Mouse (Mus musculus) effector memory CD4-positive, alpha-beta T cell, adult 7 months (primary cell): ENCODE data around the gene Ndufaf2. TPM values are rescaled to one million over a fixed set of nuclear protein-coding genes. Genes with fewer than 3 reads are reported as not detected.

ENCODE experiments used
- polyA plus RNA-seq: library from polyadenylated mRNA; unstranded; fragments of 100-300 nt; shearing (Covaris generic); gene quantifications from one replicate; pipeline ENCODE4 v1.2.1, GENCODE M21; 2017

Ndufaf2 gene
- polyA plus RNA-seq: 15.0 TPM

DNA sequence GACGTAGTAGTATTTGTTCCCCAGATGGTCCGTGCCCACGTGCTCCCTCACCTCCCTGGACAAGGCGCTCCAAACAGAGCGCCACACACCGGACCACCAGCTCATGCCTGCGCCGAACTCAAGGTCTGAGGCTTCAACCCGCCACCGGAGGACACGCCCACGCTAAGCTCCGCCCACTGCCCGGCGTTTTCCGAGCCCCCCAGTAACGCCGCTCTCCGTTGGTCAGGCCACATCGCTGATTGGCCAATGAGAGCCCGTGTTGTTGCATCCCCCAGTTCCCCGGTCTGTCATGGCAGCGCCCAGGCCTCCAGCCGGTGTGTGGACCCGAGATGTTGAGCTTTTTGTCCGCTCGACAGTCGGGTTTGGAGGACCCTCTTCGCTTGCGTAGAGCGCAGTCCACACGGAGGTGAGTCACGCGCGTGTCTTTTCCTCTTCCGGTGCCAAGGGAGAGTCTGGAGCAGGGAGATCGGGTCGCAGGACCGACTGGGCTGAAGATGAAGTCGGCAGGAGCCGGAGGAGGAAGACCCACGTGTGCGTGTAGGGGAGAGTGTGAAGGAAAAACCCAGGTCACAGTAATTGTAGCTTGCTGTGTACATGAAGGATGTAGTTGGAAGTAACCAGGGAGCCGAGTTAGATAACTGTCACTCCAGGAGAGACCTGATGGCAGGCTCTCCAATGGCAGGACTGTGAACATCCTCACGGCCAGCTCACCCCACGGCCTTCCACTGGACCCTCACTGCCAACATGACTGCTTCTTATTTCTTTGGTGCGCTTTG lies at the start of gene Ndufaf2, which contains the start of gene Ercc8:
Gene Ndufaf2, minus strand, starts transcription at position 159 of the 776 bp plus-strand sequence.
Gene Ercc8, plus strand, starts transcription at position 267 of the 776 bp plus-strand sequence.

GRCm38 (mm10) chr13:108044222-108044941 lies 114.0 kb downstream of the Ndufaf2 start, which contains the start of gene Smim15:
TSS of gene Smim15 (plus strand) at chr13:108044446.

Other genes starting within 250 kb of the Ndufaf2 start
- 34.2 TPM for gene Smim15, start 114.2 kb downstream of the Ndufaf2 start, polyA plus RNA-seq
- 8.1 TPM for gene Ercc8, start 108 bp upstream of the Ndufaf2 start, polyA plus RNA-seq
- 5.3 TPM for gene Elovl7, start 55.8 kb upstream of the Ndufaf2 start, polyA plus RNA-seq
- gene Depdc1b, start 157.7 kb upstream of the Ndufaf2 start, polyA plus RNA-seq: 1.6 TPM